In genomic region chr4:75816026-75816425, GRCm38 (mm10) we compare ENCODE assay signal across 16 mouse cellular contexts.
"Had no signal": no experiment of that assay in that cellular context is flagged by ENCODE, and none has a peak within 500 bp of the region (broad histone marks: within the 10 kb centered on the region; RNA-seq: fewer than 3 reads in every experiment).

No protein-coding gene starts in this region.

- H3K4me3 ChIP-seq: neural tube, embryonic 12.5 days; neural tube, embryonic 13.5 days; neural tube, embryonic 15.5 days; stomach, embryonic 15.5 days had no signal

- H3K9me3 ChIP-seq: neural tube, embryonic 12.5 days; neural tube, embryonic 13.5 days; neural tube, embryonic 15.5 days; stomach, embryonic 15.5 days had no signal

- H3K9ac ChIP-seq: neural tube, embryonic 12.5 days; neural tube, embryonic 13.5 days; neural tube, embryonic 15.5 days; stomach, embryonic 15.5 days had no signal

- H3K27ac ChIP-seq: neural tube, embryonic 12.5 days; neural tube, embryonic 13.5 days; neural tube, embryonic 15.5 days; stomach, embryonic 15.5 days; stomach, postnatal 0 days had no signal

- H3K36me3 ChIP-seq: neural tube, embryonic 12.5 days; neural tube, embryonic 13.5 days; neural tube, embryonic 15.5 days; stomach, embryonic 15.5 days had no signal

- DNase-seq: retina, postnatal 1 day; right cerebral cortex, adult 18-20 months; right cerebral cortex, postnatal 14 days; right cerebral cortex, postnatal 4 days; spleen, adult 18-20 months; thymus, adult 18-20 months; thymus, adult 2 months; thymus, postnatal 14 days; thymus, postnatal 25 days; thymus, postnatal 36 days; thymus, postnatal 4 days had no signal

- H3K27me3 ChIP-seq: neural tube, embryonic 12.5 days; neural tube, embryonic 13.5 days; neural tube, embryonic 15.5 days; stomach, embryonic 15.5 days had no signal

- H3K4me1 ChIP-seq: neural tube, embryonic 12.5 days; neural tube, embryonic 13.5 days; neural tube, embryonic 15.5 days; stomach, embryonic 15.5 days had no signal
